Mouse (Mus musculus) heart, adult 2 months (tissue): ENCODE data around the gene Btbd9.

Experiments used
- CTCF ChIP-seq: fragments of 200-600 bp; IDR thresholded peaks from 2 replicates; pipeline ENCODE4 v1.8.1; 2022; ENCODE audit warnings: antibody characterized with exemption, mild to moderate bottlenecking, moderate library complexity
- POLR2A ChIP-seq: fragments of 200-500 bp; IDR thresholded peaks from 2 replicates; pipeline ENCODE4 v1.6.1; 2011; ENCODE audit warnings: mild to moderate bottlenecking, low read depth, low read length, control low read depth; ENCODE audit not compliant: insufficient read depth

DNA sequence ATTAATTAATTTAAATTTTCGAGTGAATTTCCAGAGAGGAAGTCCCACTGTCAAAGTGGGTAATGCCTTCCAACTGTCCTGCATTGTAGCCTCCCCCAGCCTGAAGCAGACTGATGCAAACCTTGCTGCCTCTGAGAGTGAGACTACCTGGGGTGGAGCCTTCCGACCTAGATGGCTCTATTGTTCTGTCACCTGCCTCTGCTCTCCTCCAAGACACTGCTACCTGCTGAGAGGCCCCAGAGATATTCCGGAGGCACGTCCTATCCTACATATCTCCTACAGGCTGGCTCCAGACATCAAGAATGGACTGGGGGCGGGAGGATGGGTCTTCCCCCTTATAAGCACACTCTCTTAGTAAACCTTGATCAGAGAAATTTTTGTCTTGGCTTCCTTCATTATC, 22.0 kb upstream of the Btbd9 start:
- TF ChIP-seq CTCF = no peak
- TF ChIP-seq POLR2A = no peak
